Mouse (Mus musculus): Measurements from ENCODE around the gene Pm20d2. TPM values are rescaled to one million over a fixed set of nuclear protein-coding genes. Genes with fewer than 3 reads are reported as not detected.

The Pm20d2 gene
- polyA plus RNA-seq (2014; fragmentation: Nextera tagmentation; extraction: Ambion mirVana), result 1.2 TPM in 2 replicates

DNA sequence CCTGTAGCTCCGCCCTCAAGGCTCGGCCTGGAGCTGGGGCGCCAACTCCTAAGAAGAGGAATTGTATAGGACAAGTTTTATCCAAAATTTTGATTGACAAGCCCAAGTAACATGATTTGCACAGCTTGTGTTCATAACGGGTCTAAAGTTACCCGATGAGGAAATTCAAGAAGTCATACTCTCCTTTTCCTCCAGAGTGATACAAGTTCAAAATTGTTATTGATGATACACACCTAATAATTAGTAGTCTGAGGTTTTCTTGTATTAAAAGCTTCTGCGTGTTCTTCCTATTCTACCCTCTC, at the start of gene Pm20d2:
Gene Pm20d2, minus strand, starts transcription at position 3 of the 302 bp plus-strand sequence.
- DNase-seq (ENCODE audit: low spot score), result no peak
- H3K36me3 ChIP-seq (ENCODE audit: control insufficient read depth, insufficient read depth, low read length), result no peaks in the 10 kb centered on the region
- H3K4me3 ChIP-seq (ENCODE audit: low read depth, low read length), result peak within 1 kb of the TSS; percentile 52
- ATAC-seq (replicated peaks; ENCODE audit: low FRiP score, low TSS enrichment, low read depth), result no peak
- peak within 1 kb of the TSS; percentile 96 for H3K4me2 ChIP-seq (ENCODE audit: low read length)
- no peaks in the 10 kb centered on the region for H3K27me3 ChIP-seq (replicated peaks; ENCODE audit: control insufficient read depth, insufficient read depth, low read length)
- H3K4me1 ChIP-seq (replicated peaks; ENCODE audit: control insufficient read depth, insufficient read depth, low read length), result 0 out of 2 replicates have a peak, but pooled peaks cover 8% of the 10 kb centered on the region
- peak within 1 kb of the TSS; percentile 80 for H3K27ac ChIP-seq (ENCODE audit: low read depth)
- no peaks in the 10 kb centered on the region for H3K9me3 ChIP-seq (ENCODE audit: control insufficient read depth, low read length)
- peak within 1 kb of the TSS; percentile 53 for H3K9ac ChIP-seq (ENCODE audit: low read length)
- WGBS, result 21% methylated on average over 6 of the region's 6 CpGs

DNA sequence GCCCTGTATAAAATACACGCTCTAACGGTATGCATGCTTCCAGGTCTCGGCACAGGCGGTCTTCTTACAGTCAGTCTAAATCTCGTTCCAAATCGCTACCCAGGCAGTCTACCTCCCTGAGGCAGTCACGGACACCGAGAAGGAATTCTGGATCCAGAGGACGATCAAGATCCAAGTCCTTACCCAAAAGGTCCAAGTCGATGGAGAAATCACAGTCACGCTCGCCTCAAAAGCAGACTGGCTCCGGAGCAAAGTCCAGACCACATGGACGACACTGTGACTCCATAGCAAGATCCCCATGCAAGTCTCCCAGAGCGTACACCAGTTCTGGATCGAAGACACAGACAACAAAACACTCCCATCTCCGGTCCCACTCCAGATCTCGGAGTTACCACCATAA, 41.3 kb upstream of the Pm20d2 start:
- H3K9me3 ChIP-seq (ENCODE audit: control insufficient read depth, low read length), result no peaks in the 10 kb centered on the region
- ATAC-seq (replicated peaks; ENCODE audit: low FRiP score, low TSS enrichment, low read depth) (no peak), DNase-seq (ENCODE audit: low spot score) (no peak)
- no peaks in the 10 kb centered on the region for H3K4me1 ChIP-seq (replicated peaks; ENCODE audit: control insufficient read depth, insufficient read depth, low read length)
- no peak overlapping the region for H3K9ac ChIP-seq (ENCODE audit: low read length)
- no peak overlapping the region for H3K4me3 ChIP-seq (ENCODE audit: low read depth, low read length)
- H3K27me3 ChIP-seq (replicated peaks; ENCODE audit: control insufficient read depth, insufficient read depth, low read length), result no peaks in the 10 kb centered on the region
- H3K4me2 ChIP-seq (ENCODE audit: low read length), result no peak overlapping the region
- no peak overlapping the region for H3K27ac ChIP-seq (ENCODE audit: low read depth)
- WGBS, result 85% methylated on average over 18 of the region's 18 CpGs
- H3K36me3 ChIP-seq (ENCODE audit: control insufficient read depth, insufficient read depth, low read length), result no peaks in the 10 kb centered on the region

DNA sequence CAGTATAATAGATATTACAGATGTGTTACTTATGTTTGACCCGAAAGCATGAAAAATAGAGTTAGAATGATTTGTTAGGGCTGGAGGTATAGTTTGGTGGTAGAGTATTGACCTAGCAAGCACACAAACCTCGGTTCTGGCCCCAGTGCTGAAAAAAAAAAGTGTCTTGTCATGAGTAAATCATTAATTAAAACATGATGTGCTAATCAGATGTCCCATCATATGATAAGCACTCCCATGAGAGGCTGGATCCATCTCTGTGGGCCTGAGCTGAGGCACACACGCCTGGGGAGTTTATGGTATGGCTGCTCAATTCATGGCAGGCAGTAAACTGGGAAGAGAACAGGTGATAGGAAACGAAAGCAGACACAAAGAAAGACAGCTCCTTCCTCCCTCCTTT, 40.1 kb upstream of the Pm20d2 start:
- Histone ChIP-seq H3K9me3 (ENCODE audit: control insufficient read depth, low read length) (no peaks in the 10 kb centered on the region), H3K4me1 (replicated peaks; ENCODE audit: control insufficient read depth, insufficient read depth, low read length) (no peaks in the 10 kb centered on the region), H3K27me3 (replicated peaks; ENCODE audit: control insufficient read depth, insufficient read depth, low read length) (no peaks in the 10 kb centered on the region), H3K4me3 (ENCODE audit: low read depth, low read length) (no peak overlapping the region), H3K4me2 (ENCODE audit: low read length) (no peak overlapping the region), H3K9ac (ENCODE audit: low read length) (no peak overlapping the region), H3K27ac (ENCODE audit: low read depth) (no peak overlapping the region), H3K36me3 (ENCODE audit: control insufficient read depth, insufficient read depth, low read length) (no peaks in the 10 kb centered on the region)
- WGBS, result 73% methylated on average over 4 of the region's 4 CpGs
- ATAC-seq (replicated peaks; ENCODE audit: low FRiP score, low TSS enrichment, low read depth), result no peak
- no peak for DNase-seq (ENCODE audit: low spot score)

DNA sequence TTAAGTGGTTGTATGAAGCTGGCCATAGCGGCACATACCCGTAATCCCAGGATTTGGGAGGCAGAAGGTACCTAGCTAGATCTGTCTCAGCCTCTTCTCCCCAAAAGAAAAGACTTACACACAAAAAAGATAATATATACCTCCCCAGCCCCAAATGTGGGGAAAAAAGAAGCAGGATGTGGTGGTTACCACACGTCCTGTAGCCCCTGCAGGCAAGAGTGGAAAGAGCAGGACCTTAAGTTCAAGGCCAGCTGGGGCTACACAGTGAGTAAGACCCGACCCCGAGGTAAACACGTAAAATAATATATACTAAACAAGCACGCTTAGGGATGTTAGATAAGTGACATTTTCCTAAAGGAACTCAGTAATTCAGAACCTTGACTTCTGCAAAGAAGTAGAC, 37.6 kb upstream of the Pm20d2 start:
- ATAC-seq (replicated peaks; ENCODE audit: low FRiP score, low TSS enrichment, low read depth) (no peak), DNase-seq (ENCODE audit: low spot score) (no peak)
- H3K4me1 ChIP-seq (replicated peaks; ENCODE audit: control insufficient read depth, insufficient read depth, low read length), result no peaks in the 10 kb centered on the region
- no peaks in the 10 kb centered on the region for H3K9me3 ChIP-seq (ENCODE audit: control insufficient read depth, low read length)
- H3K27me3 ChIP-seq (replicated peaks; ENCODE audit: control insufficient read depth, insufficient read depth, low read length), result no peaks in the 10 kb centered on the region
- WGBS, result 83% methylated on average over 7 of the region's 7 CpGs
- no peak overlapping the region for H3K4me2 ChIP-seq (ENCODE audit: low read length)
- H3K9ac ChIP-seq (ENCODE audit: low read length), result no peak overlapping the region
- H3K27ac ChIP-seq (ENCODE audit: low read depth), result no peak overlapping the region
- H3K4me3 ChIP-seq (ENCODE audit: low read depth, low read length), result no peak overlapping the region
- no peaks in the 10 kb centered on the region for H3K36me3 ChIP-seq (ENCODE audit: control insufficient read depth, insufficient read depth, low read length)

DNA sequence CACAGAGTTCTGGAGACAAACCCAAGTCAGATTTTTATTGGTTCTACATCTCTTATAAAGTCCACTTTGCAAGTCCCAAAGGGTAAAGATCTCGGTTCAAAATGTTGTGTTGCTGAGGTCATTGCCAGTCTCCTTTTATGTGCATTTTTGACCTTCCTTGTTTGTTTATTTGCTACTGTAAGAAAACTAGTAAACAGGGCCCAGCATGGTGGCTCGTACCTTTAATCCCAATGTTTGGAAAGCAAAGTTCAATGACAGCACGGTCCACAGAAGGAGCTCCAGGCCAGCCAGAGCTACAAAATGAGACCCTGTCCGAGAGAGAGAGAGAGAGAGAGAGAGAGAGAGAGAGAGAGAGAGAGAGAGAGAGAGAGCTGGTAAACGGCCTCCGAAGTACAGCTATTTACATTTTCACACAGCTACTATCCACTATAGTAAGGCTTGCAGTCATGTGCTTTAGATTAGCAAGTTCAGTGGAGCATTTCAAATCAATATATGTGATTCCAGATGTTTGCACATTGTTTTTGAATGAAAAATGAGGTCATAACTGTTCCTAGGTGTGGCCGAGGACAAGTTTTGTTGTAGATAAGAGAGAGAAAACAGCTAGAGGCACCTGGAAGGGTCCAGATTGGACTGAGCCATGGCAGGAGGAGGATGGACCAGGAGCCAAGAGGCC, 34.6 kb upstream of the Pm20d2 start:
- Histone ChIP-seq H3K36me3 (ENCODE audit: control insufficient read depth, insufficient read depth, low read length) (no peaks in the 10 kb centered on the region), H3K27ac (ENCODE audit: low read depth) (no peak overlapping the region), H3K4me1 (replicated peaks; ENCODE audit: control insufficient read depth, insufficient read depth, low read length) (no peaks in the 10 kb centered on the region; the same call in 1 of the 2 replicates), H3K9ac (ENCODE audit: low read length) (no peak overlapping the region), H3K27me3 (replicated peaks; ENCODE audit: control insufficient read depth, insufficient read depth, low read length) (no peaks in the 10 kb centered on the region), H3K4me3 (ENCODE audit: low read depth, low read length) (no peak overlapping the region), H3K9me3 (ENCODE audit: control insufficient read depth, low read length) (no peaks in the 10 kb centered on the region), H3K4me2 (ENCODE audit: low read length) (no peak overlapping the region)
- ATAC-seq (replicated peaks; ENCODE audit: low FRiP score, low TSS enrichment, low read depth), result no peak
- DNase-seq (ENCODE audit: low spot score), result no peak
- 58% methylated on average over 7 of the region's 7 CpGs for WGBS

DNA sequence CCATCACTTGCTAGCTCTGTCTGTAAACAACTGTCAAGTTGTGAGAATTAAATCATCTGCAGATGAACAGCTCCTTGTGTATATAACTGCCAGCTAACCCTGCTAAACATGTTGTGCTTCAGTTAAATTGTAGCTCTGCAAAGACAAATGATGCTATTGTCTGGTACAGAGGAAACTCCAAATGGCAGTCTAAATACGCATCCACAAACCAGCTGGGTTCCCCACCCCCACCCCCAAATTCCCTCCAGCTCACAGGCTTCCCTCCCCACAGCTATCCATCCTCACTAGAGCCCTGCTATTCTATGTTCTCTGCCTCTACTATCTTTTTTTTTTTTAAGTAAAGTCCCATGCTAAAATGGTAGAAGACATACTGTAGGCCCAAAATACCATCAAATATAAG, 32.3 kb upstream of the Pm20d2 start:
- ATAC-seq (replicated peaks; ENCODE audit: low FRiP score, low TSS enrichment, low read depth), result no peak
- Histone ChIP-seq H3K36me3 (ENCODE audit: control insufficient read depth, insufficient read depth, low read length) (no peaks in the 10 kb centered on the region), H3K27me3 (replicated peaks; ENCODE audit: control insufficient read depth, insufficient read depth, low read length) (no peaks in the 10 kb centered on the region), H3K4me2 (ENCODE audit: low read length) (no peak overlapping the region), H3K27ac (ENCODE audit: low read depth) (no peak overlapping the region), H3K9me3 (ENCODE audit: control insufficient read depth, low read length) (no peaks in the 10 kb centered on the region), H3K4me3 (ENCODE audit: low read depth, low read length) (no peak overlapping the region), H3K4me1 (replicated peaks; ENCODE audit: control insufficient read depth, insufficient read depth, low read length) (no peaks in the 10 kb centered on the region; the same call in 1 of the 2 replicates), H3K9ac (ENCODE audit: low read length) (no peak overlapping the region)
- no peak for DNase-seq (ENCODE audit: low spot score)
- WGBS, result 13% methylated on average over 1 of the region's 1 CpGs

DNA sequence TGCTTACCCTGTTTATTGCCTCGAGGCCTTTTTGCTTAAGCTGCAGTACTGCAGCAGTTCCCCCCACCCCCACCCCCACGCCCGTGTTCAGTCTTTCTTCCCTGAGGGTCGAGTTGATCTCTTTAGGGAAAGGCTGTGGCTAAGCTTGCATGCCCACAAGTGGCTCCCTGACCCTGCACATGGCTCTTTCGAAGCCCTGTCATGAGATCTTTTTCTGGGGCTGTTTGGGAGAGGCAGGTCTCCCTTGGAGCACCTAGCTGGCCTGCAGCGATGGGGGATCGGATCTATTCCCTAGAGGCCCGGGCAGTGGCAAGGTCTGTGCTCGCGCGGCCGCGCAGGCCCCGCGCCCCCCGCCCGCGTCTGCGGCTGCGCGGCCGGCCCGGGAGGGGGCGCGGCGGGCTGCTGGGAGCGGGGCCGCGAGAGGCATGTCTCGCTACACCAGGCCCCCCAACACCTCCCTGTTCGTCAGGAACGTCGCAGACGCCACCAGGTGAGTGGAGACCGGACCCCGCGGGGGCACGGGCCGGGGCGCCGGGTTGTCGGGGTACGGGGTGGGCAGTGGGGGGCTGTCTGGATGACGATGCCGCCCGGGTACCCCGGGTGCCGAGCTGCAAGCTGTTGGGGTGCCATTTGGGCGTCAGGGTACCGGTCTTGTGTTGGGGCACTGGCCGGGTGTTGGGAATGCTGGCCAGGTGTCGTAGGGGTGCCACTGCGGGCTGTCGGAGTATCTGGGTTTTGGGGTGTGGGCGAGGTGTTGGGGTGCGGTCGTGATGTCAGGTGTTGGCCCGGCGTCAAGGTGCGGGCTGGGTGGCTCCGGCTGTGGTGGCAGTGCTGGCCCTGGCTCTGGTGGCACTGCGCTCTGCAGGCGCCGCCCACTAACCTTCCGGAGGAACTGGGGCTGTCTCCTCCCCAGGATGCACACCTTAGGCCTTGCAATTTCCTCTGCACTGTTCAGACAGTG, 19.6 kb upstream of the Pm20d2 start, which contains the start of gene Srsf12:
Gene Srsf12, plus strand, starts transcription at position 111 of the 961 bp plus-strand sequence.
- H3K9ac ChIP-seq (ENCODE audit: low read length), result peak within 1 kb of the TSS; percentile 63
- ATAC-seq (replicated peaks; ENCODE audit: low FRiP score, low TSS enrichment, low read depth) (peak; percentile 77), DNase-seq (ENCODE audit: low spot score) (peak; percentile 79)
- H3K27ac ChIP-seq (ENCODE audit: low read depth), result no peak within 1 kb of the TSS
- H3K9me3 ChIP-seq (ENCODE audit: control insufficient read depth, low read length), result peaks cover 5% of the 10 kb centered on the region; the same call in 1 of the 2 replicates
- peak within 1 kb of the TSS; percentile 99 for H3K4me2 ChIP-seq (ENCODE audit: low read length)
- peak within 1 kb of the TSS; percentile 51 for H3K4me3 ChIP-seq (ENCODE audit: low read depth, low read length)
- H3K36me3 ChIP-seq (ENCODE audit: control insufficient read depth, insufficient read depth, low read length), result no peaks in the 10 kb centered on the region
- WGBS, result 4% methylated on average over 62 of the region's 65 CpGs
- no peaks in the 10 kb centered on the region for H3K27me3 ChIP-seq (replicated peaks; ENCODE audit: control insufficient read depth, insufficient read depth, low read length)
- 0 out of 2 replicates have a peak, but pooled peaks cover 2% of the 10 kb centered on the region for H3K4me1 ChIP-seq (replicated peaks; ENCODE audit: control insufficient read depth, insufficient read depth, low read length)

DNA sequence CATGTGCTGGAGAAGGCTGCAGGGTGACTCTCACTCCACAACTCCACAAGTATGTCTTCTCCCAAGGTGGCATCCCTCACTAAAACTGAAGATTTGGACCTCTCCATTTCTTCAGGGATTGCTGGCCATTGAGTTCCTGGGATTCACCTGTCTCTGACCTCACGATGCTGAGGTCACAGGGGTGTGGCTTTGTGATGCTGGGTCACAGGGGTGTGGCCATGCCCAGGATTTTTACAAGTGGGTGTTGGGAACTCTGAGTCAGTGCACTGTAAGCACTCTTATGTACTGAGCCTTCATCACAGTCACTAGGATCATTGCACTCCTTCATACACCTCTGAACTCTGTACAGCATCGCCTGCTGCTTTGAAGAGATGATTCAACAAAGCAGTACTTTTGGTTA, 18.0 kb upstream of the Pm20d2 start:
- whole genome bisulfite sequencing, result 71% methylated on average over 2 of the region's 2 CpGs
- no peak overlapping the region for H3K27ac ChIP-seq (ENCODE audit: low read depth)
- DNase-seq (ENCODE audit: low spot score) (no peak), ATAC-seq (replicated peaks; ENCODE audit: low FRiP score, low TSS enrichment, low read depth) (no peak)
- H3K9ac ChIP-seq (ENCODE audit: low read length), result no peak overlapping the region
- peaks cover 2% of the 10 kb centered on the region; the same call in 1 of the 2 replicates for H3K9me3 ChIP-seq (ENCODE audit: control insufficient read depth, low read length)
- 0 out of 2 replicates have a peak, but pooled peaks cover 2% of the 10 kb centered on the region for H3K4me1 ChIP-seq (replicated peaks; ENCODE audit: control insufficient read depth, insufficient read depth, low read length)
- H3K4me3 ChIP-seq (ENCODE audit: low read depth, low read length), result no peak overlapping the region
- no peaks in the 10 kb centered on the region for H3K27me3 ChIP-seq (replicated peaks; ENCODE audit: control insufficient read depth, insufficient read depth, low read length)
- no peak overlapping the region for H3K4me2 ChIP-seq (ENCODE audit: low read length)
- no peaks in the 10 kb centered on the region for H3K36me3 ChIP-seq (ENCODE audit: control insufficient read depth, insufficient read depth, low read length)

Data from intestine, embryonic 14.5 days (tissue).